ENCODE assay signal across 8 mouse cellular contexts in the genomic region with DNA sequence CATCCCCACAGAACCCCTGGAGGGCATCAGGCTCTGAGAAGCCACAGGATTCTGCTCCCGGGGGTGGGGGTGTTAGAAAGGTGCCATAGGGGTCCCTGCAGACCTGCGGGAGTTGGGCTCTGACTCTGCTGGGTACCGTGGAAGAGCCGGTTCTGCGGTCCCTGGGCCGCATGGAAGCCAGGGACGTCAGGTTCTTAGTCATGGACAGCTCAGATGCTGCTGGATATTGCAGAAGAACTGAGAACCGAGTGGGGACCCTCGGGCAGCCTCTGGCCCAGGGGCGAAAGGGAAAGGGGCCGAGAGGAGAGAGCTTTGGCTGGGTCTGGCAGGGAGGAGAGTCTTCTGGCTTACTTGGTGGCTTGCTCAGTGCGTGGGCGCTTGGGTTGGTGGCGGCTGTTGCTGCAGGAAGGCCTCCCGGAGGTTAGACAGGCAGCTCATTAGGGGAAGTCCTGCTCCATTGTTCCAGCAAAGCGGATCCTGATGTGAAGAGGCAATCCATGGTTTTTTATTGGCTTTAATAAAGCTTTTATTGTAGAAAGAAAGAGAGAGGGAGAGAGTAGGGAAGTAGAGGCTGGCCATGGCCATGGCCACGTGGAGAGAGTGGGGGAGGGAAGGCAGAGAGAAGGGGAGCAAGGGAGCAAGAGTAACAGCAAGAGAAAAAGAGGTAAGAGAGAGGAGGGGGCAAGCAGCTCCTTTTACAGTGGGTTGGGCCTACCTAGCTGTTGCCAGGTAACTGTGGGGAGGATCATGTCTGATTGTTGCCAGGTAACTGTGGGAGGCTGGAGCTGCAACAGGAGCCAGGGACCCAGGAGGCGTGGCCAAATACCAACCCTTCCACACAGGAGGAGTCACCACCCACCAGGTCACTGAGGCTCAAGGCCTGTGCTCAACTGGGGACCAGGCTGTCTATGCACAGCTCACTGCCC.
DNase-seq lines count a peak whose midpoint lies in the region; ATAC-seq lines count a peak whose summit lies in the region.

No protein-coding gene starts in this region.

- H3K36me3 ChIP-seq in kidney, embryonic 16.5 days (ENCODE audit: insufficient read depth, low read length) = no peaks in the 10 kb centered on the region
- no peaks in the 10 kb centered on the region for H3K36me3 ChIP-seq in hindbrain, embryonic 13.5 days
- no peaks in the 10 kb centered on the region for H3K36me3 ChIP-seq in neural tube, embryonic 11.5 days (ENCODE audit: control insufficient read depth, insufficient read depth, low read length)

- H3K9me3 ChIP-seq in kidney, embryonic 16.5 days (ENCODE audit: low read length) = no peaks in the 10 kb centered on the region
- no peaks in the 10 kb centered on the region for H3K9me3 ChIP-seq in hindbrain, embryonic 13.5 days
- H3K9me3 ChIP-seq in neural tube, embryonic 11.5 days (ENCODE audit: control insufficient read depth, low read length) = no peaks in the 10 kb centered on the region

- H3K9ac ChIP-seq in kidney, embryonic 16.5 days (replicated peaks; ENCODE audit: low read length) = no peak overlapping the region
- H3K9ac ChIP-seq in hindbrain, embryonic 13.5 days = no peak overlapping the region
- no peak overlapping the region for H3K9ac ChIP-seq in neural tube, embryonic 11.5 days (ENCODE audit: low read length)

- intact Hi-C loops in left cerebral cortex, postnatal 25 days (cut with DNase I) = no loop called here

- H3K4me3 ChIP-seq in kidney, embryonic 16.5 days (ENCODE audit: low read length) = peak overlapping the region; percentile 26
- 0 out of 2 replicates have a peak overlapping the region, but pooled peaks have one; percentile 2 for H3K4me3 ChIP-seq in hindbrain, embryonic 13.5 days
- no peak overlapping the region for H3K4me3 ChIP-seq in neural tube, embryonic 11.5 days (ENCODE audit: low read depth, low read length)

- 8% methylated on average over 18 of the region's 18 CpGs for WGBS in kidney, embryonic 16.5 days
- 9% methylated on average over 18 of the region's 18 CpGs for WGBS in hindbrain, embryonic 13.5 days
- WGBS in neural tube, embryonic 11.5 days = 11% methylated on average over 18 of the region's 18 CpGs

- H3K4me1 ChIP-seq in kidney, embryonic 16.5 days (ENCODE audit: insufficient read depth, low read length) = peaks cover 3% of the 10 kb centered on the region; the same call in 1 of the 2 replicates
- H3K4me1 ChIP-seq in hindbrain, embryonic 13.5 days (replicated peaks) = no peaks in the 10 kb centered on the region
- no peaks in the 10 kb centered on the region for H3K4me1 ChIP-seq in neural tube, embryonic 11.5 days (ENCODE audit: control insufficient read depth, insufficient read depth, low read length)

- no peak for DNase-seq in kidney, adult 18-20 months
- DNase-seq in cerebellum, postnatal 14 days = peak; percentile 56 to 62
- DNase-seq in neural tube, embryonic 11.5 days (ENCODE audit: low spot score) = peak; percentile 11
- DNase-seq in left cerebral cortex, postnatal 25 days (ENCODE audit: low spot score in 2 of 2) = no peak
- DNase-seq in right cerebral cortex, postnatal 36 days (ENCODE audit: low spot score in 2 of 2) = no peak
- DNase-seq in left cerebral cortex, adult 9 months (ENCODE audit: low spot score in 2 of 2) = no peak

- peak; percentile 99 for ATAC-seq in kidney, embryonic 16.5 days (ENCODE audit: low FRiP score, low TSS enrichment)
- peak; percentile 82 for ATAC-seq in hindbrain, embryonic 13.5 days (ENCODE audit: low FRiP score)
- ATAC-seq in neural tube, embryonic 11.5 days (ENCODE audit: insufficient read depth, low FRiP score, low TSS enrichment) = peak; percentile 33; the same call in 1 of the 2 replicates

- H3K27ac ChIP-seq in kidney, embryonic 16.5 days (ENCODE audit: low read length) = no peak overlapping the region
- H3K27ac ChIP-seq in hindbrain, embryonic 13.5 days = no peak overlapping the region
- no peak overlapping the region for H3K27ac ChIP-seq in neural tube, embryonic 11.5 days (ENCODE audit: low read depth, low read length)

- peak overlapping the region; percentile 45 for H3K4me2 ChIP-seq in kidney, embryonic 16.5 days (replicated peaks; ENCODE audit: low read depth, low read length)
- peak overlapping the region; percentile 32 for H3K4me2 ChIP-seq in hindbrain, embryonic 13.5 days
- H3K4me2 ChIP-seq in neural tube, embryonic 11.5 days (ENCODE audit: low read depth) = no peak overlapping the region

- no peaks in the 10 kb centered on the region for H3K27me3 ChIP-seq in kidney, embryonic 16.5 days (ENCODE audit: insufficient read depth, low read length)
- H3K27me3 ChIP-seq in hindbrain, embryonic 13.5 days = no peaks in the 10 kb centered on the region
- H3K27me3 ChIP-seq in neural tube, embryonic 11.5 days (ENCODE audit: control insufficient read depth, insufficient read depth, low read length) = no peaks in the 10 kb centered on the region

Comparison
In these comparisons a context has a peak if more than half of its experiments do, and no peak if none do; other contexts are left out.
1. ATAC-seq: peak in every context shown above with its lines; median percentile 99 in kidney, embryonic 16.5 days; 82 in hindbrain, embryonic 13.5 days; 33 in neural tube, embryonic 11.5 days.
2. DNase-seq: peak in cerebellum, postnatal 14 days (2 of 2) and neural tube, embryonic 11.5 days (single experiment); none in kidney, adult 18-20 months (single experiment), left cerebral cortex, postnatal 25 days (0 of 2), right cerebral cortex, postnatal 36 days (0 of 2) and left cerebral cortex, adult 9 months (0 of 2).